Mouse (Mus musculus) embryonic facial prominence, embryonic 12.5 days (tissue): Measurements from ENCODE around the gene Myo16. TPM values are rescaled to one million over a fixed set of nuclear protein-coding genes. Genes with fewer than 3 reads are reported as not detected.

ENCODE experiments used
- ATAC-seq: fragments of 200-750 bp; cut with Nextera tagmentation; 2 replicates; pipeline ENCODE4 v1.8.0; 2017; ENCODE audit not compliant: insufficient number of reproducible peaks, insufficient read depth, low FRiP score, low TSS enrichment
- H3K27ac ChIP-seq: fragments of 300-500 bp; sonication (generic); 2 replicates; pipeline ENCODE4 v1.5.1; 2016; ENCODE audit warnings: mild to moderate bottlenecking
- H3K27me3 ChIP-seq: fragments of 300-500 bp; sonication (generic); 2 replicates; pipeline ENCODE4 v1.6.1; 2016; ENCODE audit warnings: mild to moderate bottlenecking, moderate library complexity
- H3K36me3 ChIP-seq: fragments of 300-500 bp; sonication (generic); 2 replicates; pipeline ENCODE4 v1.6.1; 2016; ENCODE audit warnings: mild to moderate bottlenecking
- H3K4me1 ChIP-seq: fragments of 300-500 bp; sonication (generic); 2 replicates; pipeline ENCODE4 v1.6.1; 2016
- H3K4me2 ChIP-seq: fragments of 300-500 bp; sonication (generic); replicated peaks from 2 replicates; pipeline ENCODE4 v1.6.1; 2016; ENCODE audit warnings: mild to moderate bottlenecking, moderate library complexity
- H3K4me3 ChIP-seq: fragments of 300-500 bp; sonication (generic); 2 replicates; pipeline ENCODE4 v1.5.1; 2016; ENCODE audit warnings: mild to moderate bottlenecking
- H3K9ac ChIP-seq: fragments of 300-500 bp; sonication (generic); 2 replicates; pipeline ENCODE4 v1.6.1; 2016; ENCODE audit warnings: mild to moderate bottlenecking, moderate library complexity
- H3K9me3 ChIP-seq: fragments of 300-500 bp; sonication (generic); 2 replicates; pipeline ENCODE4 v1.6.1; 2016; ENCODE audit warnings: mild to moderate bottlenecking, moderate library complexity
- WGBS: fragments of 180-500 bp; shearing (Covaris S2); methylation state at CpG from one replicate; pipeline ENCODE4 v1.1.7; 2016; 5-methylcytosine and 5-hydroxymethylcytosine counted together
- polyA plus RNA-seq: library from polyadenylated mRNA; unstranded; fragments of >200 nt; fragmentation: Nextera tagmentation; extraction: Ambion mirVana; gene quantifications from 2 replicates; pipeline ENCODE4 v1.2.1, GENCODE M21; 2016

Myo16 gene
- polyA plus RNA-seq, 1 experiment from 2014 or later = 0.67 TPM

- Histone ChIP-seq H3K36me3 (no peaks in the 10 kb centered on the region), H3K4me1 (peaks cover 22% of the 10 kb centered on the region), H3K27me3 (no peaks in the 10 kb centered on the region), H3K9me3 (no peaks in the 10 kb centered on the region), H3K4me3 (no peak overlapping the region), H3K9ac (no peak overlapping the region), H3K4me2 (no peak overlapping the region), H3K27ac (no peak overlapping the region)
- no peak for ATAC-seq
- 20% methylated on average over 8 of the region's 8 CpGs for WGBS
Observed at GRCm38 (mm10) chr8:10663770-10664470, 510.2 kb downstream of the Myo16 start.

DNA sequence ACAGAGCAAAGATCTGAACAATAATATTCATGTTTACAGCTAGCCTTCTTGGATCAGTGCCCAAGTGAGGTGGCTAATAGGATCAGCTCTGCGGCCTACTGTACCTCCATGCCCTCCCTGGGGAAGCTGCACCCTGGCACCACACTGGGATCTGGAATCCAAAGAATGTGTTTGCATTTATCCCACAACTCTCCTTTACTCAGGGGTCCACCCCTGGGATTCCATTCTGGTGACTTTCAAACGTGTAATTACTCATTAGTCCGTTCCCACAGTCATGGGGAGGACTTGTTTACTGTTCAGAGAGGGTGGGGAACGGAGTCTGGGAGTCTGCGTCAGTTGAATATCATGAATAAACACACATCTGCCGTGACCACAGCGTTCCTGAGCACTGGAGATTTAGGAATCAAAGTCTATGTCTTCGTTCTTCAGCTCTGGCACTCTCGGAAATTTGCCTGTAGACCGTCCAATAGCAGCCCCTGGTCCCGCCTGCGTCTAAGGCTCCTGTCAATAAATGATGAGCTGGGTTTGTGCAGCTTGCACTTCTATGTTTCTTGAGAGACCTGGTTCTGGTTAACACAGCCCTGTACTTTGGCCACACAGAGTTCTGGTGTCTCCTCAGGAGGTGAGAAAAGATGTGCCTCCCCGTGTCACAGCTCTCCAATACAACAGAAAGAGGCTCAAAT, 511.3 kb downstream of the Myo16 start:
- Histone ChIP-seq H3K36me3 (no peaks in the 10 kb centered on the region), H3K4me2 (no peak overlapping the region), H3K9ac (no peak overlapping the region), H3K27ac (no peak overlapping the region), H3K9me3 (no peaks in the 10 kb centered on the region), H3K27me3 (no peaks in the 10 kb centered on the region), H3K4me1 (peaks cover 22% of the 10 kb centered on the region), H3K4me3 (no peak overlapping the region)
- WGBS = 15% methylated on average over 13 of the region's 13 CpGs
- ATAC-seq = no peak

GRCm38 (mm10) chr8:10665821-10666283, 512.1 kb downstream of the Myo16 start:
- 26% methylated on average over 4 of the region's 4 CpGs for WGBS
- no peak for ATAC-seq
- H3K27ac ChIP-seq = no peak overlapping the region

DNA sequence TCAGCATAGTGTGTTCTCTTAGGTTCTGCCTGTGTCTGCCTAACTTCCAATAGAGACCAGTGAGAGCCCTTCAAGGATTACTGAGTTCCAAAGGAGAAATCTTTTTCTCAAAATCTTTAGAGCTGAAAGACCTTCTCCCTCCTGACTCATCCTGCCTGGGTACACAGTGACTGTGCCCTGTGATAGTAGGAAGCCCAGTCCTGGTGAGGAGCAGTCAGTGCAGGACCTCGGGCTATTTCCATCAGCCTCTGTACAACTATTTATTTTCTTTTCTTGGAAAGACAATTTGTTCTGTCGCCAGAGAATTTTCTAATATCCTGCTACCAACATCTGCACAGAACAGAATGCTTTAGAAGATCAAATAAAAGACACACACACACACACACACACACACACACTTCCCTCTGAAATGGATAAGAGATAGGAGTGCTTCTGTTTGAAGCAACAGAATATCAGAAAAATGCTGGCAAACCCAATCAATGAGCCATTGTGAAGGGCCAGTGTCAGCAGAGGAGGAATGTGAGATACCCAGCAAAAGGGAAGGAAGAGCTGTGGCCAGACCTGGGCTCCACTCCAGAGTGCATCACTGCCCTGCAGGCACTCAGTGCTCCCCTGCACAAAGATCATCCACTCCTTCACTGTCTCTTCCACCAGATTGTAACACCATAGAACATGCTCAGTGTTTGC, 518.3 kb downstream of the Myo16 start:
- no peak overlapping the region for H3K4me2 ChIP-seq
- H3K4me1 ChIP-seq = no peaks in the 10 kb centered on the region
- no peaks in the 10 kb centered on the region for H3K36me3 ChIP-seq
- no peak overlapping the region for H3K27ac ChIP-seq
- H3K27me3 ChIP-seq = no peaks in the 10 kb centered on the region
- ATAC-seq = no peak
- no peaks in the 10 kb centered on the region for H3K9me3 ChIP-seq
- 15% methylated on average over 2 of the region's 2 CpGs for WGBS
- H3K9ac ChIP-seq = no peak overlapping the region
- H3K4me3 ChIP-seq = no peak overlapping the region

More at GRCm38 (mm10) chr8:10665821-10666283, 512.1 kb downstream of the Myo16 start:
- H3K27me3 ChIP-seq = no peaks in the 10 kb centered on the region
- no peak overlapping the region for H3K4me2 ChIP-seq
- no peaks in the 10 kb centered on the region for H3K9me3 ChIP-seq
- no peaks in the 10 kb centered on the region for H3K36me3 ChIP-seq
- no peak overlapping the region for H3K4me3 ChIP-seq
- H3K9ac ChIP-seq = no peak overlapping the region
- peaks cover 22% of the 10 kb centered on the region for H3K4me1 ChIP-seq

- no peak overlapping the region for H3K27ac ChIP-seq
- H3K27me3 ChIP-seq = no peaks in the 10 kb centered on the region
- H3K36me3 ChIP-seq = no peaks in the 10 kb centered on the region
- no peaks in the 10 kb centered on the region for H3K9me3 ChIP-seq
- H3K4me1 ChIP-seq = no peaks in the 10 kb centered on the region
- no peak overlapping the region for H3K4me3 ChIP-seq
- H3K9ac ChIP-seq = no peak overlapping the region
- ATAC-seq = no peak
- WGBS = 66% methylated on average over 9 of the region's 9 CpGs
- H3K4me2 ChIP-seq = no peak overlapping the region
Observed at GRCm38 (mm10) chr8:10677840-10678410, 524.2 kb downstream of the Myo16 start.

DNA sequence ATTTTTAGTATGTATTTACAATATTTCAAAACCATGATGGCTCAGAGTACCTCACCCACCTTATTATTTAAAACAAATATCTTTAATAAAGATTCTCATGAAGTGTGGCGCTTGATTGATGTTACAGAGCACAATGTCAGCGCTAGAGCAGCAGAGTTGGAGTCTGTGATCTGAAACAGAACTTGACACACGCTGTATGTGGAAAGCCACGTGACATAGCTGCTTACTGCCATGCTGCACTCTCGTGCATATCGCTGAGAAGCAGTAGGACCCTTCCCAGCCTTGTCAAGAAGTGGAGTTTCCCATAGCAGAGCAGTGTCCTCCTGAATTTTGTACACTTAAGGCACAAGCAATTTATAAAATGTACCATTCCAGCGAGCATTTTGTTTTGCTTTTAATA, 528.2 kb downstream of the Myo16 start:
- Histone ChIP-seq H3K9ac (no peak overlapping the region), H3K4me3 (no peak overlapping the region), H3K27me3 (no peaks in the 10 kb centered on the region), H3K4me1 (no peaks in the 10 kb centered on the region), H3K4me2 (no peak overlapping the region), H3K27ac (no peak overlapping the region), H3K9me3 (no peaks in the 10 kb centered on the region), H3K36me3 (no peaks in the 10 kb centered on the region)
- no peak for ATAC-seq
- WGBS = 70% methylated on average over 7 of the region's 7 CpGs

DNA sequence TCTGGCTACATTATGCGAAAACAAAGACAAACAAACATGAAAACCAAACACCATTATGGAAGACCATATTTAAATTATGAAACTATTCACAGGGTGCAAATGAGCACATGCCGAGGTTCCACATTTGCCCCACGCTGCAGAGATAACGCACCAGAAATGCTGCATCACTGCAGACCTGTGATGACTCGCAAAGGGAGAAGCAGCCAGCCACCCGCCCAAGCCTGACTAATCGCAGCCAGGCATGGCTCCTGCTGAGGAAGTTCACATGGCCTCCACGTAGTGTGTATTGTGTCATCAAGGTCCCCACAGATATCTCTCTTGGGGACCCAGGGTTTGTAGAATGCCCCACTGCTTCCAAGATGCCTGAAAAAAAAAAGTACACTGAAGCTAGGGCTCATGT, 529.4 kb downstream of the Myo16 start:
- Histone ChIP-seq H3K9me3 (no peaks in the 10 kb centered on the region), H3K4me3 (no peak overlapping the region), H3K36me3 (no peaks in the 10 kb centered on the region), H3K27me3 (no peaks in the 10 kb centered on the region), H3K4me1 (no peaks in the 10 kb centered on the region), H3K27ac (no peak overlapping the region), H3K9ac (no peak overlapping the region), H3K4me2 (no peak overlapping the region)
- WGBS = 68% methylated on average over 8 of the region's 8 CpGs
- no peak for ATAC-seq

Other genes starting within 250 kb of the Myo16 start
- gene Lig4, start 176.2 kb upstream of the Myo16 start, polyA plus RNA-seq = 6.6 and 8.1 TPM in 2 replicates
- gene Abhd13, start 176.2 kb upstream of the Myo16 start, polyA plus RNA-seq = 20.7 and 22.8 TPM in 2 replicates
- gene Tnfsf13b, start 147.4 kb upstream of the Myo16 start, polyA plus RNA-seq = 0.33 TPM in 2 replicates